Mouse (Mus musculus): ENCODE measurements around the gene C4b. TPM values are rescaled to one million over a fixed set of nuclear protein-coding genes. Genes with fewer than 3 reads are reported as not detected.

The C4b gene
- total and polyA plus RNA-seq, 3 experiments: 16.8 to 26.6 (median 19.7) TPM

- no peak overlapping the region for H3K9ac ChIP-seq (ENCODE audit: low read depth, low read length)
- peaks cover 18% of the 10 kb centered on the region for H3K4me1 ChIP-seq (ENCODE audit: control insufficient read depth, insufficient read depth, low read length)
- DNase-seq: no peak
- no peak for TF ChIP-seq POLR2A (IDR thresholded peaks at IDR 0.05; ENCODE audit: insufficient read depth, low read depth, low read length)
- no peak for TF ChIP-seq CTCF (IDR thresholded peaks at IDR 0.05)
- no peak for TF ChIP-seq EP300 (IDR thresholded peaks at IDR 0.05; ENCODE audit: insufficient read depth, low read depth, low read length)
- intact Hi-C loops (cut with DNase I): no loop called here
- no peak overlapping the region for H3K27ac ChIP-seq
- H3K4me3 ChIP-seq: no peak overlapping the region
- no peaks in the 10 kb centered on the region for H3K79me2 ChIP-seq (replicated peaks; ENCODE audit: control insufficient read depth, insufficient read depth, low read length)
- H3K36me3 ChIP-seq (ENCODE audit: control insufficient read depth, insufficient read depth, low read length): no peaks in the 10 kb centered on the region
- WGBS: 86% methylated on average over 7 of the region's 7 CpGs
- H3K27me3 ChIP-seq (ENCODE audit: control insufficient read depth, insufficient read depth, low read length): no peaks in the 10 kb centered on the region
These were observed 54.8 kb downstream of the C4b start for GRCm38 (mm10) chr17:34688889-34689288.

GRCm38 (mm10) chr17:34685120-34686110, 58.3 kb downstream of the C4b start:
- H3K4me1 ChIP-seq (ENCODE audit: control insufficient read depth, insufficient read depth, low read length): peaks cover 31% of the 10 kb centered on the region
- intact Hi-C loops (cut with DNase I): no loop called here
- no peak overlapping the region; the same call in 1 of the 2 replicates for H3K9ac ChIP-seq (ENCODE audit: low read depth, low read length)
- TF ChIP-seq POLR2A (IDR thresholded peaks at IDR 0.05; ENCODE audit: insufficient read depth, low read depth, low read length) (no peak), CTCF (IDR thresholded peaks at IDR 0.05) (no peak), EP300 (IDR thresholded peaks at IDR 0.05; ENCODE audit: insufficient read depth, low read depth, low read length) (no peak)
- 51% methylated on average over 28 of the region's 28 CpGs for WGBS
- no peak overlapping the region for H3K4me3 ChIP-seq
- no peaks in the 10 kb centered on the region for H3K27me3 ChIP-seq (ENCODE audit: control insufficient read depth, insufficient read depth, low read length)
- peak overlapping the region; percentile 62 for H3K27ac ChIP-seq
- DNase-seq: peak; percentile 70 to 81
- no peaks in the 10 kb centered on the region for H3K79me2 ChIP-seq (replicated peaks; ENCODE audit: control insufficient read depth, insufficient read depth, low read length)
- no peaks in the 10 kb centered on the region for H3K36me3 ChIP-seq (ENCODE audit: control insufficient read depth, insufficient read depth, low read length)

DNA sequence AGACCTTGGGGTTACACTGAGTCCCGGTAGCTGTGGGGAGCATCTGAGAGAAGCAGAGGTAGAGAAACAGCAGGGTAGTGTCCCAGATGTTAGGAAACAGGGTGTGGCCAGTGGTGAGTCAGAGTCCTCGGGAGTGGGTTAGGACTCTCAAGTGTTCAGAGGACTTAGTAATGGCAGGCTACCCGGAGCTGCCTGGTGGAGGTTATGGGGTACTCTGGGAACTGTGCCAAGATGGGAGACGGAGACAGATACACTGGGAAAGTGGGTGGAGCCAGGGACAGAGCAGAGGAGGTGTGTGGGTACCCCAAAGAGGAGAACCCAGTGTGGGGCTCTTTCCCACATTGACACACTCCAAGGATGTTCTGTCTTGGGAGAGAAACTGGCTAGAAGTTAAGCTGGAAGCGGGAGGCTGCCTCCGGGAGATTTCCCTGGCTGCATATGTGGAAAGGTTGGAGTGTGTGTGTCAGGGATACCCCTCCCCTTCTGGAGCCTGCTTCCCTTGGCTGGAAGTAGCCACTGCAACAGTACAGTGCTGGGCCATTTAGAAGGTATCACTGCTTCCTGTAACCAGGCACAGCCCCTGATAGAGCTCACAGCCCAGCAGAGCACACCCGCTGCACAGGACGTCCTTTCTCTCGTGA, 59.3 kb downstream of the C4b start:
- intact Hi-C loops (cut with DNase I): no loop called here
- H3K27ac ChIP-seq: peak overlapping the region; percentile 59
- H3K79me2 ChIP-seq (replicated peaks; ENCODE audit: control insufficient read depth, insufficient read depth, low read length): no peaks in the 10 kb centered on the region
- 30% methylated on average over 9 of the region's 9 CpGs for WGBS
- H3K9ac ChIP-seq (ENCODE audit: low read depth, low read length): no peak overlapping the region
- DNase-seq: peak; percentile 62 to 69
- no peak for TF ChIP-seq EP300 (IDR thresholded peaks at IDR 0.05; ENCODE audit: insufficient read depth, low read depth, low read length)
- no peak for TF ChIP-seq CTCF (IDR thresholded peaks at IDR 0.05)
- no peak for TF ChIP-seq POLR2A (IDR thresholded peaks at IDR 0.05; ENCODE audit: insufficient read depth, low read depth, low read length)
- H3K4me1 ChIP-seq (ENCODE audit: control insufficient read depth, insufficient read depth, low read length): peaks cover 31% of the 10 kb centered on the region
- no peaks in the 10 kb centered on the region for H3K27me3 ChIP-seq (ENCODE audit: control insufficient read depth, insufficient read depth, low read length)
- no peaks in the 10 kb centered on the region for H3K36me3 ChIP-seq (ENCODE audit: control insufficient read depth, insufficient read depth, low read length)
- no peak overlapping the region for H3K4me3 ChIP-seq

GRCm38 (mm10) chr17:34683686-34684220, 59.9 kb downstream of the C4b start:
- Histone ChIP-seq H3K9ac (ENCODE audit: low read depth, low read length) (peak overlapping the region; percentile 21; the same call in 1 of the 2 replicates), H3K27me3 (ENCODE audit: control insufficient read depth, insufficient read depth, low read length) (no peaks in the 10 kb centered on the region), H3K79me2 (replicated peaks; ENCODE audit: control insufficient read depth, insufficient read depth, low read length) (no peaks in the 10 kb centered on the region), H3K4me1 (ENCODE audit: control insufficient read depth, insufficient read depth, low read length) (peaks cover 31% of the 10 kb centered on the region), H3K36me3 (ENCODE audit: control insufficient read depth, insufficient read depth, low read length) (no peaks in the 10 kb centered on the region), H3K4me3 (no peak overlapping the region), H3K27ac (peak overlapping the region; percentile 59)
- 55% methylated on average over 10 of the region's 10 CpGs for WGBS
- no peak for DNase-seq
- intact Hi-C loops (cut with DNase I): no loop called here
- TF ChIP-seq CTCF (IDR thresholded peaks at IDR 0.05) (no peak), POLR2A (IDR thresholded peaks at IDR 0.05; ENCODE audit: insufficient read depth, low read depth, low read length) (no peak), EP300 (IDR thresholded peaks at IDR 0.05; ENCODE audit: insufficient read depth, low read depth, low read length) (no peak)

DNA sequence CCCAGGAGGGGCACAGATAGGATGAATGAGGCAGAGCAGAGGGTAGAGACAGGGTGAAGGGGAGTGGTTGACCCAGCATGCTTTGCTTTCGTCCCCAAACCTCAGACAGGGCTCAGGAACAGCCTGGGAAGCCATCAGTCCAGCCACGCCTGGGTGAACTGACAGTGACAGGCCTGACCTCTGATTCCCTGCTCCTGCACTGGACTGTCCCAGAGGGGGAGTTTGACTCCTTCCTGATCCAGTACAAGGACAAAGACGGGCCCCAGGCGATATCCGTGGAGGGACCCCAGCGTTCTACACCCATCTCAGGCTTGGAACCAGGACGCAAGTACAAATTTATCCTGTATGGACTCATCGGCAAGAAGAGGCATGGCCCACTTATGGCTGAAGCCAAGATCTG, 60.5 kb downstream of the C4b start:
- H3K4me3 ChIP-seq: no peak overlapping the region
- H3K9ac ChIP-seq (ENCODE audit: low read depth, low read length): no peak overlapping the region
- intact Hi-C loops (cut with DNase I): no loop called here
- no peaks in the 10 kb centered on the region for H3K79me2 ChIP-seq (replicated peaks; ENCODE audit: control insufficient read depth, insufficient read depth, low read length)
- WGBS: 79% methylated on average over 8 of the region's 8 CpGs
- peak overlapping the region; percentile 59 for H3K27ac ChIP-seq
- no peaks in the 10 kb centered on the region for H3K27me3 ChIP-seq (ENCODE audit: control insufficient read depth, insufficient read depth, low read length)
- DNase-seq: no peak
- no peaks in the 10 kb centered on the region for H3K36me3 ChIP-seq (ENCODE audit: control insufficient read depth, insufficient read depth, low read length)
- peaks cover 31% of the 10 kb centered on the region for H3K4me1 ChIP-seq (ENCODE audit: control insufficient read depth, insufficient read depth, low read length)
- TF ChIP-seq CTCF (IDR thresholded peaks at IDR 0.05) (no peak), POLR2A (IDR thresholded peaks at IDR 0.05; ENCODE audit: insufficient read depth, low read depth, low read length) (no peak), EP300 (IDR thresholded peaks at IDR 0.05; ENCODE audit: insufficient read depth, low read depth, low read length) (no peak)
